Mouse (Mus musculus) heart, embryonic 14.5 days (tissue): ENCODE measurements around the gene Ift122. TPM values are rescaled to one million over a fixed set of nuclear protein-coding genes. Genes with fewer than 3 reads are reported as not detected.
"Not testable (repeated sequence)": the region's sequence is repeated elsewhere in the genome, so short reads cannot be mapped to it uniquely, and the experiment has no call there.

Experiments used
- ATAC-seq: fragments of 200-750 bp; cut with Nextera tagmentation; 2 replicates; pipeline ENCODE4 v1.8.0; 2017; ENCODE audit warnings: low read depth, moderate TSS enrichment; ENCODE audit not compliant: insufficient number of reproducible peaks, insufficient read depth, low FRiP score
- H3K27ac ChIP-seq, 2 experiments: fragments of 200-500 bp in 1 of 2; fragments of 300-500 bp in 1 of 2; sonication (generic) in 1 of 2; replicated peaks in 1 of 2; 2 replicates each; pipeline ENCODE4 v1.5.1; 2012 to 2014; ENCODE audit warnings: low read depth in 2 of 2, low read length in 2 of 2, control low read depth in 1 of 2, mild to moderate bottlenecking in 1 of 2, mixed read lengths in 1 of 2; ENCODE audit not compliant: control insufficient read depth in 1 of 2, insufficient read depth in 1 of 2
- H3K27me3 ChIP-seq: fragments of 300-500 bp; sonication (generic); 2 replicates; pipeline ENCODE4 v1.6.1; 2014; ENCODE audit warnings: mild to moderate bottlenecking, low read length, control low read depth; ENCODE audit not compliant: control insufficient read depth, insufficient read depth
- H3K36me3 ChIP-seq: fragments of 300-500 bp; sonication (generic); 2 replicates; pipeline ENCODE4 v1.6.1; 2014; ENCODE audit warnings: mild to moderate bottlenecking, control low read depth, low read length, mixed read lengths; ENCODE audit not compliant: control insufficient read depth, insufficient read depth
- H3K4me1 ChIP-seq, 2 experiments: fragments of 200-500 bp in 1 of 2; fragments of 300-500 bp in 1 of 2; sonication (generic) in 1 of 2; 2 replicates each; pipeline ENCODE4 v1.6.1; 2012 to 2014; ENCODE audit warnings: low read length in 2 of 2, control low read depth in 1 of 2, mixed read lengths in 1 of 2; ENCODE audit not compliant: control insufficient read depth in 2 of 2, insufficient read depth in 2 of 2
- H3K4me2 ChIP-seq: fragments of 300-500 bp; sonication (generic); 2 replicates; pipeline ENCODE4 v1.6.1; 2014; ENCODE audit warnings: mild to moderate bottlenecking, low read length
- H3K4me3 ChIP-seq, 2 experiments: fragments of 200-500 bp in 1 of 2; fragments of 300-500 bp in 1 of 2; sonication (generic) in 1 of 2; 2 replicates each; pipeline ENCODE4 v1.5.1; 2012 to 2014; ENCODE audit warnings: low read length in 2 of 2, mild to moderate bottlenecking in 2 of 2, control low read depth in 1 of 2, low read depth in 1 of 2, moderate library complexity in 1 of 2; ENCODE audit not compliant: control insufficient read depth in 1 of 2, insufficient read depth in 1 of 2
- H3K9ac ChIP-seq: fragments of 300-500 bp; sonication (generic); 2 replicates; pipeline ENCODE4 v1.6.1; 2014; ENCODE audit warnings: mild to moderate bottlenecking, low read length
- H3K9me3 ChIP-seq: fragments of 300-500 bp; sonication (generic); 2 replicates; pipeline ENCODE4 v1.6.1; 2016; ENCODE audit warnings: low read length, control low read depth; ENCODE audit not compliant: control insufficient read depth
- WGBS: fragments of 180-500 bp; shearing (Covaris S2); extraction: QIAGEN DNeasy Blood & Tissue Kit; methylation state at CpG from one replicate; pipeline ENCODE4 v1.1.7; 2014; 5-methylcytosine and 5-hydroxymethylcytosine counted together
- polyA plus RNA-seq: library from polyadenylated mRNA; unstranded; fragments of >200 nt; fragmentation: Nextera tagmentation; extraction: Ambion mirVana; gene quantifications from 2 replicates; pipeline ENCODE4 v1.2.1, GENCODE M21; 2014

Gene Ift122
- polyA plus RNA-seq, 1 experiment from 2014 or later, result 22.6 TPM

DNA sequence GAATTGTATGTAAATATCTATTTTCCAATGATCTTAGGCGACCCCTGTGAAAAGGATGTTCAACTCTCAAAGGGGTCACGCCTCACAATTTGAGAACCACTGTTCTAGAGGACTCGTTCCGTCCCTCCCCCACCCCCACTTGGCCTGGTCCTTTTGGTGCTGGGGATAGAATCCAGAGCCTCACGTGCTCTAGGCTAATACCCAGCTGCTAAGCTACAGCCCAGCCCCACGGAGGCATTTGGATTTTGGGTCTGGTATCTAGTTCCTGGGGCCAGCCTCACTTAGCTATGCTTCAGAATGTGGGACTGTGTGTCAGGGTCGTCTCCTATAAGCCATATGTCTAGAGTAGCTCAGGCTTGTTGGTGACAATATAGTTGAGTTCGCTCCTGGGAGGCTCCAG, 41.7 kb upstream of the Ift122 start:
- no peak overlapping the region for H3K4me3 ChIP-seq
- H3K9ac ChIP-seq, result no peak overlapping the region
- ATAC-seq, result no peak
- no peaks in the 10 kb centered on the region for H3K9me3 ChIP-seq
- no peaks in the 10 kb centered on the region for H3K27me3 ChIP-seq
- H3K27ac ChIP-seq, result no peak overlapping the region
- no peak overlapping the region for H3K4me2 ChIP-seq
- H3K4me1 ChIP-seq, result peaks cover 17 to 20% of the 10 kb centered on the region in 2 experiments
- peaks cover 10% of the 10 kb centered on the region for H3K36me3 ChIP-seq
- 63% methylated on average over 8 of the region's 8 CpGs for WGBS

DNA sequence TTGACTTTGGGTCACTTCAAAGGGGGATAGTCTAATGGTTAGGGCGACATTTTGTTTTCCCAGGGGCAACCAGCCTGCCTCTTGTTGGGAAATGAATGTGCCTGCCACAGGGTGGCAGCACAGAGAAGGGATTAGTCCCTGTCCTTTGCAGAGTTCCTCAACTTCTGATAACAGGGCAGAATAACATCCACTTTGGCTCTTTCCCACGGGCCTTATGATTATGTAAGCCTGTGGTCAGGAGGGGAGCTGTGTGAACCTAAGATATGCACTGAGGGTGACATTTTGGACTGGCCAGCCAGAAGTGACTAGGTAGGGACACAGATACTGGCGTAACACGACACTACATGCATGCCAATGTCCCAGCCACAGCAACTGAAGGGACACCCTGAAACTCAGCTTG, 39.2 kb upstream of the Ift122 start:
- Histone ChIP-seq H3K9me3 (no peaks in the 10 kb centered on the region), H3K27me3 (no peaks in the 10 kb centered on the region), H3K36me3 (no peaks in the 10 kb centered on the region), H3K4me3 (no peak overlapping the region), H3K4me1 (peaks cover 8 to 11% of the 10 kb centered on the region in 2 experiments), H3K27ac (peak overlapping the region in 1 of 2 experiments; percentile 32; a peak in 1 of 4 replicates), H3K4me2 (no peak overlapping the region), H3K9ac (no peak overlapping the region)
- WGBS, result 26% methylated on average over 4 of the region's 4 CpGs
- ATAC-seq, result peak; percentile 55

DNA sequence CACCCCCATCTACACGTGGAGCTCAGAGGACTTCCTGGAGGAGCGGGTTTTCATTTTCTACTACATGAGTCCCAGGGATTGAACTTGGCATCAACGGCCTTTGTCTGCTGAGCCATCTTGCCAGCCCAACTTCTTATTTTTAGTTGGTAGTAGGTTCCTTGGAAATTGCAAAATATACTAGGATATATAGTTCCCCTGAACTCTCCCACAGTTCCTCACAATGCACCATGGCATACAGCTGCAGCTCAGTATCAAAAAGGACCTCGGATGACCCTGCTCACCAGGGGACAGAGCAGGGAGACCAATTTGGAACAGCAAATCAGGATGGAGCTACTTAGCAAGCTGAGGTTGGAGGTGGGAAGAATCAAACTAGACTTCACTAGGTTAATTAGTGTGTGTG, 38.2 kb upstream of the Ift122 start:
- Histone ChIP-seq H3K4me3 (no peak overlapping the region), H3K4me1 (peaks cover 8 to 11% of the 10 kb centered on the region in 2 experiments), H3K9me3 (no peaks in the 10 kb centered on the region), H3K9ac (no peak overlapping the region), H3K4me2 (no peak overlapping the region), H3K36me3 (no peaks in the 10 kb centered on the region), H3K27ac (no peak overlapping the region), H3K27me3 (no peaks in the 10 kb centered on the region)
- no peak for ATAC-seq
- WGBS, result 71% methylated on average over 4 of the region's 4 CpGs

DNA sequence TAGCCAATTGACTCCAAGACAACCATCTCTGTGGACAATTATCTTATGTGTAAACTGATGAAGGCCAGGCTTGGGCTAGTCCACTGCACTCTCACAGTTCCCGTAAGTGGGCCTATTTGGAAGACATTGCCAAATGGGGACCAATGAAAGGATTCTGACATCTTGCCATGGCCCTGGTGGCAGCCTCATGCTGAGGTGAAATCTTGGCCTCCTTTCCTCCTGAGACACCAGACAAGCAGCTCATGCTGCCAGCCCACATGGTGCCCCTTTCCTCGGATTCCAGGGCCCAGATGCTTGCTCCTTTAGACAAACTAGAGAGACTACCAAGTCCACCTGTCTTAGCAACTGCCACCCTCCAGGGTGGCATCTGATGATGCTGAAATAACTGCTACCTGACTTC, 35.1 kb upstream of the Ift122 start:
- WGBS, result 65% methylated on average over 2 of the region's 2 CpGs
- no peaks in the 10 kb centered on the region for H3K36me3 ChIP-seq
- H3K27me3 ChIP-seq, result no peaks in the 10 kb centered on the region
- peaks cover 8 to 11% of the 10 kb centered on the region in 2 experiments for H3K4me1 ChIP-seq
- H3K4me2 ChIP-seq, result no peak overlapping the region
- no peak overlapping the region for H3K4me3 ChIP-seq
- no peaks in the 10 kb centered on the region for H3K9me3 ChIP-seq
- no peak for ATAC-seq
- H3K27ac ChIP-seq, result no peak overlapping the region
- no peak overlapping the region for H3K9ac ChIP-seq

DNA sequence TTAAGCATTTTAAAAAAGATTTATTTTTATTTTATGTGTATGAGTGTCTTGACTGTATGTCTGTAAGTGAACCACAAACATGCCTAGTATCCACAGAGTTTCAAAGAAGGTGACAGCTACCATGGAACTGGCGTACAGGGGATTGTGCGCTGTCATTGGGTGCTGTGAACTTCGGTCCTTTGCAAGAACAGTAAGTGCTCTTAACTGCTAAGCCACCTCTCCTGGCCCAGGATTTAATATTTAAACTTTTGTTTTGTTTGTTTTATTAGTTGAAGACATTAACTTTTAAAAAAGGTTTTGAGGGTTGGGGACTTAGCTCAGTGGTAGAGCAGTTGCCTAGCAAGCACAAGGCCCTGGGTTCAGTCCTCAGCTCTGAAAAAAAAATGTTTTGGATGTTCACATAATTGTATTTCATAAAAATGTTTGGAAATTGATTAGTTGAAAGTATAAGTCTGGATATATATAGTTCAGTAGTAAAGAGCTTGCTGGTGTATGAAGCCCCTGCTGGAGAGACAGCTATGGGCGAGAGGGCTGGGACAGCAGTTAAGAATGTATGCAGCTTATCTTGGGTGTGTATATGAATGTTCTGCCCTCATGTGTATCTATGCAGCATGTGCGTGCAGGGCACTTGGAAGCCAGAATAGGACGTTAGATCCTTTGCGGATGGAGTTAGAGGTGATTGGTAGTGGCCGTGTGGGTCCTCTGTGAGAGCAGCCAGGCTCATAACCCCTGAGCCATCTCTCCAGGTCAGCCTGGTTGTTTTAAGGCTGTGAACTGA, 31.9 kb upstream of the Ift122 start:
- ATAC-seq, result no peak
- no peak overlapping the region for H3K4me2 ChIP-seq
- H3K9ac ChIP-seq, result no peak overlapping the region
- no peaks in the 10 kb centered on the region for H3K9me3 ChIP-seq
- no peaks in the 10 kb centered on the region for H3K36me3 ChIP-seq
- 74% methylated on average over 8 of the region's 8 CpGs for WGBS
- no peaks in the 10 kb centered on the region for H3K27me3 ChIP-seq
- no peak overlapping the region for H3K4me3 ChIP-seq
- no peak overlapping the region for H3K27ac ChIP-seq
- H3K4me1 ChIP-seq, result no peaks in the 10 kb centered on the region; a peak in 1 of 4 replicates

DNA sequence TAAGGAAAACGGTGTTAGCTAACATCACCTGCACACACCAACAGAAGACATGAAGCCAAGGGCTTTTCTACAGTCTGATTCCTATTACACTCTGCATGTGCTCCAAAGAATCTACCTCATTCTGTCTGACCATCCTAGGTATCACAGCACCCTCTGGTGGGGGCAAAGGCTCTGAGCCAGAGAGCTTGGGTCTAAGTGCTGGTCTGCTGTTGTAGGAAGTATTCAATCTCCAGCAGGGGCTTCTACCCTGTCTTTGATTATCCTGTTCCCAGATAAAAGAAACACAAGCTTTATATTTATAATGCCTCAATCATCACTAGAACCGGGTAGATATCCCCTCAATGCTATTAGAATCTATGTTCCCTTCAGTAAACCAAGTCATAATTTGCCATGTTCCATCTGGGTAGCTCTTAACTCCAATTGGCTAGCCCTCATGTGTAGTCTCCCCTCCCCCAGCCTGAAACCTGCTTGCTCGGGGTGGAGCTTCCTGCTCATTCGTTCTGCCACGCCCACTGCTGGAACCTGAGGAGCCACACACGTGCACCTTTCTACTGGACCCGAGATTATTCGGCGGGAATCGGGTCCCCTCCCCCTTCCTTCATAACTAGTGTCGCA, 29.3 kb upstream of the Ift122 start:
- peak; percentile 85 for ATAC-seq
- not testable (repeated sequence) for H3K9me3 ChIP-seq, H3K4me1 ChIP-seq, H3K27me3 ChIP-seq, H3K9ac ChIP-seq, H3K36me3 ChIP-seq, H3K27ac ChIP-seq
- peak overlapping the region in 1 of 2 experiments; percentile 18; a peak in 1 of 4 replicates for H3K4me3 ChIP-seq
- H3K4me2 ChIP-seq, result peak overlapping the region; percentile 58
- WGBS, result 5% methylated on average over 4 of the region's 11 CpGs

DNA sequence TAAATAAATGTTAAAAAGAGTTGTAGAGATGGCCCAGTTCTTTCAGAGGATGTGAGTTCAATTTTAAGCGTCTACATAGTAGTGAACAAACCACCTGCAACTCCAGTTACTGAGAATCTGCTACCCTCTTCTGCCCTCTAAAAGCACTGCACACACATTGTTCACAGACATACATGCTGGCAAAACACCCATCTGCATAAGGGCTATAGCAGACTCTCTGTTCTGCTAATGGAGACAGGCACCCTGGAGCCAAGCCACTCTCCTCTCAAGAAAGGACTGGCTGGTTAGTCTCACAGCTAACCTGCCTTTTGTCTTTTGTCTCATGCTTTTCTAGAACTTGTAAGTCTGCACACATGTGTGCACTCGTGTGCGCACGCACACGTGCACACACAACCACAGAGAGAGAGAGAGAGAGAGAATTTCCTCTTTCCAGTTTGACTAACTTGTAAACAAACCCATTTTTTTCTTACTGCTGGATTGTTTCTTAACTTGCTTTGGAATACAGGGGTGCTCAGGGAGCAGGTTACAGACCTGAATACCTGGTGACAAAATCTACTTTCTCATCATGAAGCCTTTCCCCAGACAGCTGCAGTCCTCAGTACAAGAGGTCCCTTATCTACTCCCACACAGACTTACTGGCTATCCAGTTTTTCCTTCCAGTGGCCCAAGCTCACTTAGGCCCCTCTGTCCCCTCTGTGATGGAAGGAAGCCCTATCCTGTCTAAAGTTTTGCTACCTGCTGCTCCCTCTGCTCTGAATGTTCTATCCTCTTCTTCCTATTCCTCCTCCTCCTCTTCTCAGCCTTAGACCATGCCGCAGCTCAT, 22.3 kb upstream of the Ift122 start:
- H3K27ac ChIP-seq, result no peak overlapping the region
- WGBS, result 83% methylated on average over 6 of the region's 6 CpGs
- ATAC-seq, result no peak
- no peaks in the 10 kb centered on the region for H3K27me3 ChIP-seq
- no peaks in the 10 kb centered on the region for H3K36me3 ChIP-seq
- no peak overlapping the region for H3K4me2 ChIP-seq
- H3K4me1 ChIP-seq, result no peaks in the 10 kb centered on the region
- H3K9ac ChIP-seq, result no peak overlapping the region
- H3K4me3 ChIP-seq, result no peak overlapping the region
- H3K9me3 ChIP-seq, result no peaks in the 10 kb centered on the region
